Mouse (Mus musculus) heart, postnatal 14 days (tissue): ENCODE data around the gene Esr2. TPM values are rescaled to one million over a fixed set of nuclear protein-coding genes. Genes with fewer than 3 reads are reported as not detected.
"Not testable (repeated sequence)": the region's sequence is repeated elsewhere in the genome, so short reads cannot be mapped to it uniquely, and the experiment has no call there.

Experiments
- DNase-seq, 2 experiments: peaks; one replicate each; pipeline ENCODE4 v3.0.0; 2021 to 2022
- intact Hi-C: fragments of 180-260 bp; cut with DNase I; formaldehyde crosslinking; loops from one replicate; pipeline ENCODE4 v1.15.1; 2025
- total RNA-seq, 2 experiments: library from RNA; stranded (reverse); gene quantifications; 2 replicates each; pipeline ENCODE4 v1.2.3; 2021

The Esr2 gene
- total RNA-seq, 2 experiments from 2014 or later = not detected

DNA sequence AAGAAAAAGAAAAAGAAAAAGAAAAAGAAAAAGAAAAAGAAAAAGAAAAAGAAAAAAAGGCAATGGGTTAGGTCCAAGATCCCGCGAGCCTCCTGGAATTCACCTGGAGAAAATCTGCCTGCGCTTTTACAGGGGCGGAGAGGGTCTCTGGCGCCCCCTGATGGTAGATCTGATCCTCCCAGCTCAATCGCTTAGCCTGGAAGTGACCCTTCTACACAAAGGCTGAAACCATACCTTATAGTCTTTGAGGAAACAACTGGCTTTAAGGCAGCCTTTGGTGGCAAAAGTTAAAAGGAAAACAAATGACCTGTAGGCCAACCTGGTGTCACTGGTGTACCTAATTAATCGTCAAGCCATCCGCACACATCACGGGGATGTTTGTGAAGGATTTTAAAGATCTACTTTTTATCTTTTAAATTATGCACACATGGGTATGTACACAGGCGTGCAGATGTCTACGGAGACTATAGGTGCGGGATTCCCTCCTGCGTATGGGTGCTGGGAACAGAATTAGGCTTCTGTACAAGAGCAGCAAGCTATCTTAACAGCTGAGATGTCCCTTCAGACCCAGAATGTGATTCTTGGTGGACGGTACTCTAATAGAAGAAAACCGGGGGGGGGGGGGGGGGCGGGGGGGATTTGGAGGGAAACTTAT lies 932 bp upstream of the Esr2 start:
- DNase-seq = peak; percentile 77 to 82
- intact Hi-C loops = loop anchor here (1.0 to 5.0 kb wide), 3 partner anchors 106 to 391 kb away; no protein-coding TSS in a partner anchor

DNA sequence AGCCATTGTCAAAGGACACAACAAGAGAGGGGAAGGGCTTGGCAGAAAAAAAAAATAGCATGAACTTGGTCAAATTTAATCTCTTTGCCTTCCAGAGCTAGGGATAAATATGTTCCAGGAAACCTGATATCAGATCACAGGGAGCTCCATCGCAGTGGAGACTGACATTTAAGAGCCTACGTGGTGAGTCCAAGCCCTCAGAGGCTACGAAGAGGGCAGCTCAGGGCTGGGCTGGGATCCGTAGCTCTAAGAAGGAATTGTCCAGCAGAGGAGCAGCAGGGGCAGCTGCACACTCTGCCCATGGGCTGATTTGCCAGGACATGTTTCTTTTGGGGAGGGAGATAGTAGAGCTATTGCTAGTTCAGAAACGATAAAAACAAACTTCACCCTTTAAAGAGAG lies 11.4 kb downstream of the Esr2 start:
- no peak for DNase-seq
- intact Hi-C loops = no loop called here

DNA sequence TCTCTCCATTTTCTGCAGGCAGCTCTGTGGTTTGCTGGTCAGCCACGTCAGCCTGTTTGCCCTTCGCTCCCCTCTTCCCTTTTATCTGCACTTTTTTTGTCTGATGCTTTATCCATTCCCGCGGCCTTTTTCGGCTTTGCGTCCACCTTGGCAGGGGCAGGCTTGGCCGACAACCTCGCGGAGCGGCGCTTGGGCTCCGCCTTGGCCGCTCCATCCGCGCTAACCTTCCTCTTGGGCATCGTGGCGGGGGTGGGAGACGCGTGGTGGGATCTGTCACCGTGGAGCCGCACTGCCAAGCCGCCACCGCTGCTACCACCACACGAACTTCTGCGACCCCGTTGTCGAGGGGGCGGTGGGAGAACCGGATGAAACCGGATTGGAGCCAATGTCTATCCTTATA lies 24.7 kb downstream of the Esr2 start:
- DNase-seq = peak in 1 of 2 experiments; percentile 6
- intact Hi-C loops = not testable (repeated sequence)

DNA sequence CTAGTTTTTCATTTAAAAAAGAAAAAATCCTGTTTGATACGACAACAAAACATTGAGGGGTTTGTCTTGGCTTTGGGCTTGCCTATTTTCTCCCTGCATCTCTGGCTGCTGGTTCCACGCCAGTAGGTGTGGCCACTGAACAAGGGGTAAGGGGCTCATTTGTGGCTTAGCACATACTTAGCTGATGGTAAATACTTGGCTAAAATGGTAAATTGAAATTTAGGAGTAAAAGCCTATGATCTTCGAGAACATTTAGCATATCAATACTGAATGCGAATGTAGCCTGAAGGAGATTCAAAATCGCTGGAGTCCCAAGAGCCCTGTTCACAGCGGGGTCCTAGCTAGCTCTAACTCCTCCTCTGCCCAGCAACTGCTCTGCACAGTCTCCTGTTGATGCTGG lies 40.4 kb downstream of the Esr2 start:
- intact Hi-C loops = no loop called here
- DNase-seq = no peak

DNA sequence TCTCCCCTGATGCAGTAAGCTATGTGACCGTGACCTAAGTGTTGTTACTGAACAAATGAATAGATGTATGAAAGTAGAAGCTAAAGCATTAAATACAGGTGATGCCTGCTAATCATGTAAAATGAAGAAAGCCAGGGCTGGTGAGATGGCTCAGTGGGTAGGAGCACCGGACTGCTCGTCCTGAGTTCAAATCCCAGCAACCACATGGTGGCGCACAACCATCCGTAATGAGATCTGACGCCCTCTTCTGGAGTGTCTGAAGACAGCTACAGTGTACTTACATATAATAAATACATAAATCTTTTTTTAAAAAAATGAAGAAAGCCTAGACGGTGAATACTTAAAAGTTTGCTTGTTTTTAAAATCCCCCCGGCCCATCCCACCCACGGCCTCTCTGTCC lies 44.0 kb downstream of the Esr2 start:
- intact Hi-C loops, DNase-seq: not testable (repeated sequence)

DNA sequence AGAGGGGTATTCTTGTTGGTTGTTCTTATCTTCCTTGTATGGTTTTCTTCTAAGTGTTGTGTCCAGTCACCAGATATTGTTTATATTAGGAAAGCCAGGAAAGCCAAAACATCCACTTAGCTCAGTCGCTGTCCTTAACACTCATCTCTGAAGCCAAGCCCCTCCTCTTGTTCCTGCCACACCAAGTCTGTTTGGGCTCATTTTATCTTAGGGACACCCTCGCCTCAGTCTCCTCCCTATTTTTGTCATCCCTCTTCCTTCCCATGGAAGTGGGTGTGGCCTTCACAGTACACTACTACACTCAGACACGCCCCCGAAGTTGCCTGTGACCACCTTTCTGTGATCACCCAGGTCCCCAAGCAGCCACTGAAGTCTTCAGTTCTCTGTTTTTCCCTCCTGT lies 44.5 kb downstream of the Esr2 start:
- DNase-seq = no peak
- intact Hi-C loops = no loop called here

DNA sequence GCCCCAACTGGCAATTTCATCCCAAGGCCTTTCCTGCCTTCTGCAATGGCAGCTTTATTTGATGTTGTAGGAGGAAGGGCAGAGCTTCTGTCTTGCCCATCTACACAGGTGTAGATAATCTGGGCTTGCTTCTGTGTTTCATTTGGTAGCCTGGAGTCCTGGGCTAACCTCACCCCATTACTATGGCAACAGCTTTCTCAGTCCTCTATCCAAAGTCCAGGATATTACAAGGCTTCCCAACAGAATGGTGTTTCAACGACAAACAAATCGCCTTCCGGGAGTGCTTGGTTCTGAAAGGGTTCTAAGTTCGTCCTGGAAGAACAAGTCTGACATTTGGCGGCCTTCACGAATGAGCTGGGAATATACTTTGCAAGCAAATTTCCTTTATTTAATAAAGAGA lies 46.2 kb downstream of the Esr2 start:
- no peak for DNase-seq
- intact Hi-C loops = no loop called here

DNA sequence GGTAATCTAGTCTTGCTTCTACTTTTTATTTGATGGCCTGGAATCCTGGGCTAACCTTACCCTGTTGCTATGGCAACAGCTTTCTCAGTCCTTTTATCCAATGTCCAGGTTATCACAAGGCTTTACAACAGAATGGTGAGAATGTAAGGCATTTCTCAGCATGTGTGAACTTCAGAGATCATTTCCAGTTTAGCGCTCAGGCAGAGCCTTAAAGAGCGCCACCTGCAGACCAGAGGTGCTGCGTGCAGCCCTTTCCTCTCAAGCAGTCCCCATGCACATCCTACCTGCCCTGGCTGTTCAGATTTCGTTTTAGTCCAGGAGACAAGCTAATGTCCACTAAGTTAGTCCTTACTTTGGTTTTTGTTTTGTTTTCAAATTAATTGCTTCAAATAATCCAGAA lies 46.8 kb downstream of the Esr2 start:
- intact Hi-C loops = no loop called here
- DNase-seq = peak; percentile 10 to 49

DNA sequence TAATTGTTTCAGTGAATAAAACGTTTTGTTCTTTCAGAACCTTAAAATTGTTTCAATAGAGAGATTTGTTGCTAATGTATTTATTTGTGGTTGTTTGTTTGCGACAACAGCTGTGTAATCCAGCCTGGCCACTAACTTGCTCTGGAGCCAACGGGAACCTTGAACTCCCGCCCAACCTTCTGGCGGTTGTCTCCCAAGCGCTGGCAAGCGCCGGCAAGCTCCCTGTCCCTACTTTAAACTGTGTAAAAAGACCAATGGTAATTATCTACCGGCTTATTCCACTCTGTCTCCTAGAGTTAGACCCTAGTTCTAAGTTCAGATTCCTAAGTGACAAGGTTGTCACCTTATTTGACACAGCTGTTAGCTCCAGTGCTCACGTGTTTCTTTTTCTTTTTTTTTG lies 48.2 kb downstream of the Esr2 start:
- intact Hi-C loops = no loop called here
- DNase-seq = peak; percentile 25 to 41

DNA sequence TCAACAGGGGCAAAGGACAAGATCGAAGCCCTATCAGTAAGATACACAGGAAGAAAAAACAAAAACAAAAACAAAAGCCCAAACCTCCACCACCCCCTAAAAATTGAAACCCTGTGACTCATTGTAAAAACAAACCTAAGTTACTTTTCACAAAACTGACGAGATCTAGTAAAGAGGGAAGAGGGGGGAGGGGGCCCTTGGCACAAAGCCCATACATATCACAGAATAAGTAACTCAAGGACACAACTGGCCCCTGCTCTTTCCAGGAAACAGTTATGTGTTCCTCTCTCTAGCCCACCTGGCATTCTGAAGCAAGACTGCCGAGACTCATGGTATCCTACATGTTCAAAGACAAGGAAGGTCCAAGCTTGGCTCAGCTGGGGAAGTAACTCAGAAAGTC lies 48.8 kb downstream of the Esr2 start:
- intact Hi-C loops = no loop called here
- no peak for DNase-seq

DNA sequence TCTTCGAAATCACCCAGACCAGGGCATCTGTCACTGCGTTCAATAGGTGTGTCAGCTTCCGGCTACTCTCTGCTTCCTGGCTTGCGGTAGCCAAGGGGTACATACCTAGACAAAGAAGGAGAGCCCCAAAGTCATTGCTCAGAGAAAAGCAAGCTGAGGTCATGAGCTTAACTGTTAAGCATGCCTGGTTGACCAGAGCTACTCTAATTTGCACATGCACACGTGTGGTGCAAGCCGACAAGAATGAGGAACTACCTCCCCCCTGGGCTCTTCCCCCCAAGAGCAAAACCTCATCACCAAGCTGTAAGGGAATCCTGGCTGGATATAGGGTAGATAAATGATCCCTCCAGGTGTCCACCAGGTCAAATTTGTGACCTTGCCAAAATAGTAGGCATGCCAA lies 53.8 kb downstream of the Esr2 start:
- intact Hi-C loops = no loop called here
- no peak for DNase-seq

DNA sequence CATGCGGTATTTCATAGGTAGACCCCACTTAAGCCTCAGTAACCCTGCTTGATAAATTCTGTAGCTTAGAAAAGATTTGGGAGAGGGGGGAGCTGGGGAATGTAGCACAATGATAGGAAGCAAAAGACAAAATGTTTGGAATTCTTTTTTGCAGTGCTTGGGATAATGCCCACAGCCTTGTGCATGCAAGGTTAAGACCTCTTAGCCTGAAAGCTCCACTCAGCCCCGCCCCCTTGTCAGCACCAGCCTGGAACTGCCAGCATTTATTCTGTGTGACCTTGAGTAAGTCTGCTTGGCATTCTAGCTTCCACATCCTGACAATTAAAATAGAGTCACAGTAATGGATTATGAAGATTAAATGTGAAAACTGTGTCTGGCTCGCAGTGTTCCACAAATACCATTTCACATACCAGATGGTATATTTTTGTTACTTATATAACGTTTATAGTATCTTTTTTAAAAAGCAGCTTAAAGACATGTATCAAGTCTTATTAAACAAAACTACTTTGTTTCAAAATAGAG lies 59.4 kb downstream of the Esr2 start:
- intact Hi-C loops = no loop called here
- DNase-seq = peak; percentile 28 to 60

DNA sequence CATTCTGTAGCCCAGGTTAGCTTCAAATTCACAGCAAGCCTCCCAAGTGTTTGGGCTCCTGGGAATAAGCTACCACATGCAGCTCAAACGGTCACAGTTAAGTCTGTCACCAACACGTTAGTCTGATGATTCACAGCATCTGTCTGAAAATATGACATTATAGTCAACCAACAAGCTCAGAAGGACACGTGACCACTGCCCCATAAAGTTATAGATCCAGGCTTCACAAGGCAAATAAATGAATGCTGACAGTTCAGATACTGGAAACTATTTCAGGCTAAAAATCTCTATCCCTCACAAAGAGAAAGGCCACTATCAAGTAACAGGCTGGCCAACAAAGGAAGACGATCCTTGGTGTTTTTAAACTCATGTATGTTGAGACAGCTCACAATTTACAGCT lies 60.5 kb downstream of the Esr2 start:
- intact Hi-C loops = no loop called here
- no peak for DNase-seq

DNA sequence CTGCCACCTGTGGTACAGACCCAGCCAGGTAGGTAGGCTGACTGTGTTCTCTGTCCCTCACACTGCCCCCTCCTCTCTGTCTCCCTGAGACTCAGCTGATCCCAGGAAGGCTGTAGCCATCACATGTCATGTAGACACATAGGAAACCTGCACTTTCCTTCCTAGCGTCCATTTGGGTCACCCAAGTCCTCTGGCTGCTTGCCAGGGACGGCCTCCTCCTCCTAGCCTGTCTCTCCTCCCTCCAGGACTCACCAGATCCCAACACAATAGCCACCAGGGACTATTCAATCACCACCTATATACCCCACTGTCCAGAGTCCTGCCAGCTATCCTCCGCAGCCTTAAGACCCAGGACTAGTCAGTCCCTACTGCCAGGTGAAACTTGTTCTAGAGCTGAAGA lies 66.0 kb downstream of the Esr2 start:
- no peak for DNase-seq
- intact Hi-C loops = no loop called here

DNA sequence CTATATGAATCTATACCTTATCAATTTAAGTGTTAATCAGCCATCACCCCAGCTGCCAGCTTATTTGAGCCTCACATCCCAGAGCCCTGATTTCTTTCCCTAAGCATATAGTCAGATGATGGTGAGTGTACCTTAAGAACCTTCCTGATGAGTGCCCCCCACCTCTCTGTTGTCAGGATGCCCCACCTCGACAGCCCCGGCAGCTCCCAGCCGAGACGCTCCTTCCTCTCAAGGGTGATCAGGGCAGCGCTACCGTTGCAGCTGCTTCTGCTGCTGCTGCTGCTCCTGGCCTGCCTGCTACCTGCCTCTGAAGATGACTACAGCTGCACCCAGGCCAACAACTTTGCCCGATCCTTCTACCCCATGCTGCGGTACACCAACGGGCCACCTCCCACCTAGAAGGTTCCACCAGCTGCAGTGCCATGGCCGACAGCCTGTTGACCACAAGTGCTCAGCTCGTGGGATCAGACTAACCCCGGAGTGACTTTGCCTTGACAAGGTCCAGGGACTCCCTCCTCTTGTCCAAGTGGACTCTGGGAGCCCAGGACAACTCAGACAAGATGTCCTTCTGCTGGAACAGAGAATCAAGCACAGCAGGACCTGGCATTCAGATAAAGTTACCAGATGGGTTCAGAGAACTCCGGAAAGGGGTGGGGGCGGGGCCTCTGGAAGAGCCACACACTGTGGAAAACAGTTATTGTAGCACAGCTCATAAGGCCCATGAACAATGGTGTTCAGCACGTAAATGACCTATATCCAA lies 67.2 kb downstream of the Esr2 start:
- intact Hi-C loops = no loop called here
- DNase-seq = no peak

DNA sequence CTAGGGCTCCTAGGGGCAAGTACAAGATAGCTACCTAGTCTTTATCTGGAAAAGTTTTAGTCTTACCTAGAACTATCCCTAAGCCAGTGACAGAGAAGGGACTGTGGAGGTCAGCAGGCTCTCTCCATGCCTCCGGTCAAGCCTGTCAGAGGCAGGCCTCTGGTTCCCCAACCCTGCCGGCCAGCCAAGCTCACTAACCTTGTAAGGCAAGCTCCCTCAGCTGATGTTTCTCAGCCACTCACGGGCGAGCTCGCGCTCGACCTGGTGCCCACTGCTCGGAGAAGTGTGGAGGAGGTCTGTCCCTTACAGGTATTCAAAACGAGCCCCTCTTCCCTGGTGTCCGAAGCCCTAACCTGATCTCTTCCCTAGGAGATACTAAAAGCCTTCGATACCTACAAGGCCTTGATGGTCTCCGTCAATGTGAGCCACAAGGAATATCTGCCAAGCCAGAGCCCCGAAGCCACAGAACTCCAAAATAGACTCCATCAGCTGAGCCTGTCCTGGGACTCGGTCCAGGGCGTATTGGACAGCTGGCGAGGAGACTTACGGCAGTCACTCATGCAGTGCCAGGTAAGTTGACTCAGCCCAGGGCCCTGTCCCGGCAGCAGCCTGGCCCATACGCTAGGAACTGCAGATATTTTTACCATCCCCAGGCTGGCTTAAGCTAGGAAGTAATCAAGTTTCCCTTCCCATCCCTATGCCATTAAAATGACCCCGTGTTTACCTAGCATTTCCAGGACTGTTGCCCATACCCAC lies 72.3 kb downstream of the Esr2 start:
- intact Hi-C loops = no loop called here

DNA sequence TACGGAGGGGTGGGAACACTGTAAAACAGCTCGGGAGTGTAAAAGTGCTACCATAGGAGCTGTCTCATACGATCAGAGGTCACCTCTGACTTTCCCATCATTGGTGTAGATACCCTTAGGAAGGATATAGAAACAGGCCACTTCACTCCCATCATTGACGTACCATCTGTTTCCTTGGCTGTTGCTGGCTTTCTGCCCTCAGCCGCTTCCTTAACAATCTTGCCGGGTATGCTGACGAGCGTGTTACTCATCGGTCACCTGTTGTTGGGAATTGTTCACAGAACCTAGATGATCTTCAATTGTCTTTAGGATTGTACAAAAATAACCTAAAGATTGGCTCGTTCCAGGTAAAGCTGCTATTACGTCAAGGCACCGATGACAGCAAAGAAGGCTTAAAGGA lies 74.4 kb downstream of the Esr2 start:
- no peak for DNase-seq
- intact Hi-C loops = no loop called here

More for the DNA sequence above, 72.3 kb downstream of the Esr2 start:
- DNase-seq = peak; percentile 64 to 77

DNA sequence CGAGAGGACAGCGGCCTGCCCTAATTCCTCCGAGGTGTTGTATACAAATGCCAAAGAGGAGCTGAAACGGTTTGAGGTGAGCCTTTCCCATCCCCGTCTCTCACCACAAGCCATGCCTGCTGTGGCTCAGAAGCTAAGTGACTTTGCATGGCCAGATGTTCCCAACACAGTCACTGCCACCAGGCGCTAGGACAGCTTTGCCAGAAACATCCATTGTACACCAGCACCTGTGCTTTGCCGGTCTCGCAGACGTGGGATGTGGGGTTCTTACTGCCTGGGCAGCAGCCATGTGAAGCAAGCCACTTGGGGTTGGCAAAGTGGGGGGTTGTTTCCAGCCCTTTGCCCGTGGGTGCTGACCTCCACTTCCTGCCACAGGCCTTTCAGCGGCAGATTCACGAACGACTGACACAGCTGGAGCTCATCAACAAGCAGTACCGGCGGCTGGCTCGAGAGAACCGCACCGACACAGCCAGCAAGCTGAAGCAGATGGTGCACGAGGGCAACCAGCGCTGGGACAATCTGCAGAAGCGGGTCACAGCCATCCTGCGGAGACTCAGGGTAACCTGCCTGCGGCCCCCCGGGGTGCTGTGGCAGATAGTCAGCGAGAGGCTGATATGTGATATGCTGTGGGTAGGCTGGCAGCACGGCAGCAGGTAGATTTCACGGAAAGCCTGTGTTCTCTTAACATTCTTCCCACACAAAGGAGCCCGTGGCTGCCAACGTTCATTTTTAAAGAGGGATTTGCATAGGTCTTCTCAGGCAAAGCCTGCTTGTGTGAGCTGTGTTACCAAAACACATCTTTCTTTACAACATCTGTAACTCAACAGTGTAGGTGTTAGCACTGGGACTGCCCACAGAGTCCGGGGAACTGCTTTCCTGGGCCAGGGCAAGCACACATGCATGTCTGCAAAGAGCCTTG lies 81.7 kb downstream of the Esr2 start:
- no peak for DNase-seq
- intact Hi-C loops = no loop called here

DNA sequence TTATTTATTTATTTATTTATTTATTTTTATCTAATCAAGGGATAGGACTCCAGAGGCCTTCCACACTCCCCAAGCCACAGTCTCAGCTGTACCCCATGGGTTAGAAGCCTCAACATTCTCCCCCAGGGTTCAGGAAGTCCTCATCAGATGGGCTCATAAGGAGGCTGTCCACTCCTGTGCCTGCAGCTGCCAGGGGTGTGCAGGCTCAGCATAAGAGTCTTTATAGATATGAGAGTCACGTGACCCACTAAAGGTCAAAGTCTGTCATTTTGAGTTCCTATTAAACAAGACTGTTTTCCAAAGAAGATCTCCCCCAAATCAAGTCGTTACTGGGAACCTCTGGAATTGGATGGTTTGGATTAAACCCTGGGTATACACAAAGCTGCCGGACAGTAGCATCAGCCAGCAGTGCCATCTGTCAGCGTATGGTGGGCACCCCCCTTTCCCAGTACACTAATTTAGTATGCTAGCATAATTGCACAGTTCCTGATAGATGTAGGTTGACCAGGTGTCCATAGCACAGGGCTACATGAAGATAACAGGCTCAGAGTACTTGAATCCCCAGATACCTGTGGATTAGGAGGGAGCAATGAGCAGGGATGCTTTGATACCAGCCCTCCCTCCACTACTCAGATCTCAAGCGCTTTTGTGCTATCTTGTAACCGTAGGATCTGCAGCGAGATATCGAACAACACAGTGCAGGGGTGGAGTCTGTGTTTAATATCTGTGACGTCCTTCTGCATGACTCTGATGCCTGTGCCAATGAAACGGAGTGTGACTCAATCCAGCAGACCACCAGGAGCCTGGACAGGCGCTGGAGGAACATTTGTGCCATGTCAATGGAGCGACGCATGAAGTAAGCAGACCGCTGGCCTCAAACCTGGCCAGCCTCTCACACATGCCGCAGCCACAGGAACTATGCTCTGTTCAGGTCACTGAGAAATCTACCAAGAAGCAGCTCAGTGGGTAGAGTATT lies 83.2 kb downstream of the Esr2 start:
- intact Hi-C loops = no loop called here
- DNase-seq = no peak
